Mouse (Mus musculus) midbrain, postnatal 0 days (tissue): Measurements from ENCODE around the gene Klf7. TPM values are rescaled to one million over a fixed set of nuclear protein-coding genes. Genes with fewer than 3 reads are reported as not detected.

Source experiments
- ATAC-seq: fragments of 200-750 bp; cut with Nextera tagmentation; 2 replicates; pipeline ENCODE4 v1.8.0; 2017; ENCODE audit warnings: moderate number of reproducible peaks, mild to moderate bottlenecking, moderate TSS enrichment, moderate library complexity; ENCODE audit not compliant: low FRiP score
- DNase-seq: peaks from one replicate; pipeline ENCODE4 v3.0.0-alpha.2; 2015; ENCODE audit warnings: low spot score
- H3K27ac ChIP-seq: fragments of 300-500 bp; sonication (generic); 2 replicates; pipeline ENCODE4 v1.5.1; 2014; ENCODE audit warnings: low read depth, mild to moderate bottlenecking, low read length, mixed read lengths
- H3K27me3 ChIP-seq: fragments of 300-500 bp; sonication (generic); 2 replicates; pipeline ENCODE4 v1.6.1; 2014; ENCODE audit warnings: low read length, control low read depth, mixed read lengths; ENCODE audit not compliant: insufficient read depth
- H3K36me3 ChIP-seq: fragments of 300-500 bp; sonication (generic); 2 replicates; pipeline ENCODE4 v1.6.1; 2014; ENCODE audit warnings: low read length, control low read depth, mixed read lengths; ENCODE audit not compliant: insufficient read depth
- H3K4me1 ChIP-seq: fragments of 300-500 bp; sonication (generic); 2 replicates; pipeline ENCODE4 v1.6.1; 2014; ENCODE audit warnings: mild to moderate bottlenecking, control low read depth, antibody characterized with exemption, low read length, mixed read lengths; ENCODE audit not compliant: insufficient read depth
- H3K4me2 ChIP-seq: fragments of 300-500 bp; sonication (generic); 2 replicates; pipeline ENCODE4 v1.6.1; 2014; ENCODE audit warnings: low read depth, mild to moderate bottlenecking, low read length, mixed read lengths; ENCODE audit not compliant: poor library complexity, severe bottlenecking
- H3K4me3 ChIP-seq: fragments of 300-500 bp; sonication (generic); 2 replicates; pipeline ENCODE4 v1.5.1; 2014; ENCODE audit warnings: low read depth, mild to moderate bottlenecking, low read length, moderate library complexity
- H3K9ac ChIP-seq: fragments of 300-500 bp; sonication (generic); replicated peaks from 2 replicates; pipeline ENCODE4 v1.6.1; 2014; ENCODE audit warnings: mild to moderate bottlenecking, low read length, moderate library complexity, mixed read lengths; ENCODE audit not compliant: poor library complexity, severe bottlenecking
- H3K9me3 ChIP-seq: fragments of 300-500 bp; sonication (generic); 2 replicates; pipeline ENCODE4 v1.6.1; 2016; ENCODE audit warnings: low read length, control low read depth
- CTCF ChIP-seq: IDR thresholded peaks from 2 replicates; pipeline ENCODE4 v1.5.1; 2016; ENCODE audit warnings: antibody characterized with exemption, mild to moderate bottlenecking
- WGBS: fragments of 180-500 bp; shearing (Covaris S2); extraction: QIAGEN DNeasy Blood & Tissue Kit; methylation state at CpG from one replicate; pipeline ENCODE4 v1.1.7; 2014; 5-methylcytosine and 5-hydroxymethylcytosine counted together
- polyA plus RNA-seq: library from polyadenylated mRNA; unstranded; fragments of >200 nt; fragmentation: Nextera tagmentation; extraction: Ambion mirVana; gene quantifications from 2 replicates; pipeline ENCODE4 v1.2.1, GENCODE M21; 2015
- total RNA-seq: library from RNA; depleted of rRNA; stranded (reverse); fragments of >200 nt; gene quantifications from 2 replicates; pipeline ENCODE4 v1.2.3, GENCODE M21; 2014

The Klf7 gene
- total and polyA plus RNA-seq, 2 experiments from 2014 or later, result 59.9 to 138 TPM

- H3K9me3 ChIP-seq, result no peaks in the 10 kb centered on the region
- DNase-seq (no peak), ATAC-seq (no peak)
- no peaks in the 10 kb centered on the region for H3K4me1 ChIP-seq
- H3K27me3 ChIP-seq, result no peaks in the 10 kb centered on the region
- no peaks in the 10 kb centered on the region for H3K36me3 ChIP-seq
- no peak overlapping the region for H3K27ac ChIP-seq
- H3K4me2 ChIP-seq, result no peak overlapping the region
- no peak overlapping the region for H3K4me3 ChIP-seq
- no peak for TF ChIP-seq CTCF
- H3K9ac ChIP-seq, result no peak overlapping the region
- 78% methylated on average over 1 of the region's 1 CpGs for WGBS
Observed at GRCm38 (mm10) chr1:64134439-64134838, 12.4 kb upstream of the Klf7 start.

GRCm38 (mm10) chr1:64126822-64127221 is 4.7 kb upstream of the Klf7 start:
- H3K4me3 ChIP-seq, result no peak overlapping the region
- TF ChIP-seq CTCF, result no peak
- H3K9me3 ChIP-seq, result no peaks in the 10 kb centered on the region
- DNase-seq (no peak), ATAC-seq (no peak)
- no peak overlapping the region for H3K27ac ChIP-seq
- H3K4me1 ChIP-seq, result peaks cover 6% of the 10 kb centered on the region; the same call in 1 of the 2 replicates
- no peaks in the 10 kb centered on the region for H3K27me3 ChIP-seq
- H3K9ac ChIP-seq, result no peak overlapping the region
- no peaks in the 10 kb centered on the region for H3K36me3 ChIP-seq
- H3K4me2 ChIP-seq, result no peak overlapping the region
- WGBS, result 87% methylated on average over 2 of the region's 2 CpGs

DNA sequence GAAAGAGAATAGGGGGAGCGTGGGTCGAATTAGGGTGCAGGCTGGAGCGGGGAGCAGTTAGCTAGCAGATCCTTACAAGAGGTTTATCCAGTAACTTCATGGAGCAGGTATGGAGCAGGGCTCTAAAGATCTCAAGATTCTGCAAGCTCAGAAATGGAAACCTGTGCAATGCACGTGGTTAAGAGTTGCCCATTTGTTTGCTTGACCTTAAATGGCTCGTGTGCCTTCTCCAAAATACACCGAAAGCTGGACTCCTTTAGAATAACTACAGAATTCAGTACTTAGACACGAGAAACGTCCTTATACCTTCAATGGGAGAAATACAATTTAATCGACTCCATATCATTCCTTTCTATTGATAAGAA is 366 bp upstream of the Klf7 start:
- H3K9me3 ChIP-seq, result no peaks in the 10 kb centered on the region
- H3K27me3 ChIP-seq, result no peaks in the 10 kb centered on the region
- no peak for DNase-seq
- WGBS, result 16% methylated on average over 9 of the region's 9 CpGs
- H3K4me2 ChIP-seq, result peak overlapping the region; percentile 86
- H3K9ac ChIP-seq, result peak overlapping the region; percentile 99
- H3K27ac ChIP-seq, result peak overlapping the region; percentile 100
- no peak for ATAC-seq
- peaks cover 8% of the 10 kb centered on the region for H3K4me1 ChIP-seq
- no peak for TF ChIP-seq CTCF
- H3K4me3 ChIP-seq, result peak overlapping the region; percentile 74
- H3K36me3 ChIP-seq, result no peaks in the 10 kb centered on the region

- Histone ChIP-seq H3K36me3 (no peaks in the 10 kb centered on the region), H3K9ac (peak overlapping the region; percentile 91), H3K4me2 (peak overlapping the region; percentile 86), H3K9me3 (no peaks in the 10 kb centered on the region), H3K27ac (peak overlapping the region; percentile 100), H3K4me1 (peaks cover 11% of the 10 kb centered on the region), H3K27me3 (no peaks in the 10 kb centered on the region), H3K4me3 (peak overlapping the region; percentile 74)
- TF ChIP-seq CTCF, result no peak
- 0% methylated on average over 22 of the region's 25 CpGs for WGBS
- ATAC-seq, result peak; percentile 62
- DNase-seq, result peak; percentile 62
Observed at GRCm38 (mm10) chr1:64120811-64121515, 1.1 kb downstream of the Klf7 start.

GRCm38 (mm10) chr1:64120421-64120810 is 1.7 kb downstream of the Klf7 start:
- DNase-seq (peak; percentile 51), ATAC-seq (no peak)
- H3K4me3 ChIP-seq, result peak overlapping the region; percentile 74
- no peaks in the 10 kb centered on the region for H3K27me3 ChIP-seq
- H3K9me3 ChIP-seq, result no peaks in the 10 kb centered on the region
- peak overlapping the region; percentile 100 for H3K27ac ChIP-seq
- H3K4me2 ChIP-seq, result peak overlapping the region; percentile 86
- no peak for TF ChIP-seq CTCF
- H3K36me3 ChIP-seq, result no peaks in the 10 kb centered on the region
- under 1% methylated on average over 13 of the region's 13 CpGs for WGBS
- H3K4me1 ChIP-seq, result peaks cover 17% of the 10 kb centered on the region
- H3K9ac ChIP-seq, result peak overlapping the region; percentile 91

- H3K27ac ChIP-seq, result peak overlapping the region; percentile 100
Observed at GRCm38 (mm10) chr1:64119851-64120250, 2.2 kb downstream of the Klf7 start.

More at GRCm38 (mm10) chr1:64119851-64120250, 2.2 kb downstream of the Klf7 start:
- Histone ChIP-seq H3K9me3 (no peaks in the 10 kb centered on the region), H3K36me3 (no peaks in the 10 kb centered on the region), H3K4me1 (peaks cover 21% of the 10 kb centered on the region), H3K4me2 (peak overlapping the region; percentile 86), H3K9ac (peak overlapping the region; percentile 91), H3K4me3 (peak overlapping the region; percentile 74), H3K27me3 (no peaks in the 10 kb centered on the region)
- no peak for TF ChIP-seq CTCF
- 3% methylated on average over 8 of the region's 8 CpGs for WGBS
- no peak for ATAC-seq
- peak; percentile 52 for DNase-seq
